Mouse (Mus musculus) forebrain, postnatal 0 days (tissue): ENCODE data around the gene Arl5c. TPM values are rescaled to one million over a fixed set of nuclear protein-coding genes. Genes with fewer than 3 reads are reported as not detected.

ENCODE experiments used
- ATAC-seq: fragments of 200-750 bp; cut with Nextera tagmentation; 2 replicates; pipeline ENCODE4 v1.8.0; 2017; ENCODE audit warnings: mild to moderate bottlenecking, moderate library complexity
- DNase-seq: peaks from one replicate; pipeline ENCODE4 v3.0.0-alpha.2; 2015
- H3K27ac ChIP-seq: fragments of 300-500 bp; sonication (generic); 2 replicates; pipeline ENCODE4 v1.5.1; 2014; ENCODE audit warnings: low read depth, mild to moderate bottlenecking, antibody characterized with exemption, low read length, moderate library complexity, mixed read lengths
- H3K27me3 ChIP-seq: fragments of 300-500 bp; sonication (generic); 2 replicates; pipeline ENCODE4 v1.6.1; 2014; ENCODE audit warnings: mild to moderate bottlenecking, low read length, mixed read lengths; ENCODE audit not compliant: insufficient read depth
- H3K36me3 ChIP-seq: fragments of 300-500 bp; sonication (generic); 2 replicates; pipeline ENCODE4 v1.6.1; 2014; ENCODE audit warnings: mild to moderate bottlenecking, moderate library complexity; ENCODE audit not compliant: insufficient read depth
- H3K4me1 ChIP-seq: fragments of 300-500 bp; sonication (generic); 2 replicates; pipeline ENCODE4 v1.6.1; 2014; ENCODE audit warnings: antibody characterized with exemption; ENCODE audit not compliant: insufficient read depth
- H3K4me2 ChIP-seq: fragments of 300-500 bp; sonication (generic); 2 replicates; pipeline ENCODE4 v1.6.1; 2014; ENCODE audit warnings: low read depth, mild to moderate bottlenecking, moderate library complexity
- H3K4me3 ChIP-seq: fragments of 300-500 bp; sonication (generic); 2 replicates; pipeline ENCODE4 v1.5.1; 2014; ENCODE audit warnings: low read depth, low read length, mixed read lengths
- H3K9ac ChIP-seq: fragments of 300-500 bp; sonication (generic); 2 replicates; pipeline ENCODE4 v1.6.1; 2014; ENCODE audit warnings: mild to moderate bottlenecking
- H3K9me3 ChIP-seq: fragments of 300-500 bp; sonication (generic); 2 replicates; pipeline ENCODE4 v1.6.1; 2016; ENCODE audit warnings: low read length
- CTCF ChIP-seq: sonication (generic); IDR thresholded peaks from 2 replicates; pipeline ENCODE4 v1.5.1; 2016; ENCODE audit warnings: antibody characterized with exemption, control low read depth, low read depth
- WGBS: fragments of 180-500 bp; shearing (Covaris S2); extraction: QIAGEN DNeasy Blood & Tissue Kit; methylation state at CpG from one replicate; pipeline ENCODE4 v1.1.7; 2014; 5-methylcytosine and 5-hydroxymethylcytosine counted together
- polyA plus RNA-seq: library from polyadenylated mRNA; unstranded; fragments of >200 nt; fragmentation: Nextera tagmentation; extraction: Ambion mirVana; gene quantifications from 2 replicates; pipeline ENCODE4 v1.2.1, GENCODE M21; 2015
- total RNA-seq: library from RNA; depleted of rRNA; stranded (reverse); fragments of >200 nt; gene quantifications from 2 replicates; pipeline ENCODE4 v1.2.3, GENCODE M21; 2014

Gene Arl5c
- total and polyA plus RNA-seq, 2 experiments from 2014 or later = 4.2 to 5.2 TPM

- Histone ChIP-seq H3K9me3 (no peaks in the 10 kb centered on the region), H3K9ac (peak overlapping the region; percentile 99), H3K4me3 (peak overlapping the region; percentile 88), H3K27ac (peak overlapping the region; percentile 90), H3K36me3 (peaks cover 32% of the 10 kb centered on the region), H3K27me3 (no peaks in the 10 kb centered on the region), H3K4me1 (peaks cover 12% of the 10 kb centered on the region; the same call in 1 of the 2 replicates), H3K4me2 (peak overlapping the region; percentile 81)
- no peak for ATAC-seq
- no peak for TF ChIP-seq CTCF
- WGBS = 6% methylated on average over 15 of the region's 15 CpGs
- DNase-seq = no peak
These were observed 30.2 kb upstream of the Arl5c start for GRCm38 (mm10) chr11:98026248-98026569.

GRCm38 (mm10) chr11:98024516-98024915 is 28.5 kb upstream of the Arl5c start:
- no peak overlapping the region for H3K9ac ChIP-seq
- H3K9me3 ChIP-seq = no peaks in the 10 kb centered on the region
- 92% methylated on average over 3 of the region's 3 CpGs for WGBS
- H3K4me3 ChIP-seq = no peak overlapping the region
- no peak overlapping the region for H3K4me2 ChIP-seq
- TF ChIP-seq CTCF = no peak
- H3K27me3 ChIP-seq = no peaks in the 10 kb centered on the region
- DNase-seq (no peak), ATAC-seq (no peak)
- peaks cover 15% of the 10 kb centered on the region for H3K36me3 ChIP-seq
- peaks cover 27% of the 10 kb centered on the region for H3K4me1 ChIP-seq
- no peak overlapping the region for H3K27ac ChIP-seq

GRCm38 (mm10) chr11:98022555-98023371 is 26.8 kb upstream of the Arl5c start, which contains the start of gene Cacnb1:
Cacnb1 (minus strand) TSS chr11:98023034.
- WGBS = 2% methylated on average over 49 of the region's 52 CpGs
- Histone ChIP-seq H3K27me3 (no peaks in the 10 kb centered on the region), H3K4me1 (peaks cover 29% of the 10 kb centered on the region), H3K9me3 (no peaks in the 10 kb centered on the region), H3K36me3 (peaks cover 4% of the 10 kb centered on the region), H3K27ac (peak within 1 kb of the TSS; percentile 92), H3K4me3 (peak within 1 kb of the TSS; percentile 81), H3K9ac (peak within 1 kb of the TSS; percentile 94), H3K4me2 (peak within 1 kb of the TSS; percentile 65)
- ATAC-seq (peak; percentile 49), DNase-seq (peak; percentile 83)
- no peak for TF ChIP-seq CTCF

- TF ChIP-seq CTCF = no peak
- Histone ChIP-seq H3K27ac (peak overlapping the region; percentile 92), H3K9me3 (no peaks in the 10 kb centered on the region), H3K27me3 (no peaks in the 10 kb centered on the region), H3K4me3 (peak overlapping the region; percentile 81), H3K9ac (peak overlapping the region; percentile 94), H3K4me2 (peak overlapping the region; percentile 65), H3K4me1 (peaks cover 29% of the 10 kb centered on the region), H3K36me3 (peaks cover 10% of the 10 kb centered on the region)
- DNase-seq (no peak), ATAC-seq (no peak; the same call in none of the 2 replicates)
- under 1% methylated on average over 23 of the region's 23 CpGs for WGBS
These were observed 26.2 kb upstream of the Arl5c start for GRCm38 (mm10) chr11:98022253-98022554.

GRCm38 (mm10) chr11:98021565-98022252 is 25.7 kb upstream of the Arl5c start:
- Histone ChIP-seq H3K9me3 (no peaks in the 10 kb centered on the region), H3K9ac (peak overlapping the region; percentile 94), H3K27me3 (no peaks in the 10 kb centered on the region), H3K4me2 (peak overlapping the region; percentile 65), H3K4me1 (peaks cover 29% of the 10 kb centered on the region), H3K36me3 (peaks cover 14% of the 10 kb centered on the region), H3K27ac (peak overlapping the region; percentile 92), H3K4me3 (peak overlapping the region; percentile 81)
- 3% methylated on average over 34 of the region's 34 CpGs for WGBS
- ATAC-seq (peak; percentile 26), DNase-seq (peak; percentile 80)
- no peak; the same call in 1 of the 2 replicates for TF ChIP-seq CTCF

- H3K27ac ChIP-seq = peak overlapping the region; percentile 21; the same call in 1 of the 2 replicates
- ATAC-seq = no peak
These were observed 25.1 kb upstream of the Arl5c start for GRCm38 (mm10) chr11:98021118-98021517.

GRCm38 (mm10) chr11:98020710-98021109 is 24.7 kb upstream of the Arl5c start:
- no peak for DNase-seq
- Histone ChIP-seq H3K4me2 (peak overlapping the region; percentile 65), H3K36me3 (peaks cover 24% of the 10 kb centered on the region), H3K4me1 (peaks cover 25% of the 10 kb centered on the region), H3K27me3 (no peaks in the 10 kb centered on the region), H3K9ac (peak overlapping the region; percentile 38; the same call in 1 of the 2 replicates), H3K9me3 (no peaks in the 10 kb centered on the region), H3K4me3 (peak overlapping the region; percentile 81), H3K27ac (peak overlapping the region; percentile 76; the same call in 1 of the 2 replicates)
- 29% methylated on average over 1 of the region's 1 CpGs for WGBS
- peak; percentile 31 for TF ChIP-seq CTCF
- ATAC-seq = no peak

More at GRCm38 (mm10) chr11:98021118-98021517, 25.1 kb upstream of the Arl5c start:
- H3K9ac ChIP-seq = peak overlapping the region; percentile 94
- no peaks in the 10 kb centered on the region for H3K27me3 ChIP-seq
- H3K4me1 ChIP-seq = peaks cover 29% of the 10 kb centered on the region
- no peak for DNase-seq
- H3K4me2 ChIP-seq = peak overlapping the region; percentile 65
- H3K36me3 ChIP-seq = peaks cover 19% of the 10 kb centered on the region
- no peak for TF ChIP-seq CTCF
- H3K9me3 ChIP-seq = no peaks in the 10 kb centered on the region
- H3K4me3 ChIP-seq = peak overlapping the region; percentile 81
- WGBS = 36% methylated on average over 2 of the region's 2 CpGs
